Mouse (Mus musculus): Measurements from ENCODE around the gene Ang4.
"Not testable (repeated sequence)": the region's sequence is repeated elsewhere in the genome, so short reads cannot be mapped to it uniquely, and the experiment has no call there.

Gene Ang4

GRCm38 (mm10) chr14:51773490-51773889, at the start of gene Ang4:
Gene Ang4, minus strand, starts transcription at chr14:51773590.
- DNase-seq: no peak

GRCm38 (mm10) chr14:51799746-51800145, 26.4 kb upstream of the Ang4 start, which contains the start of gene AY358078:
Gene AY358078, plus strand, starts transcription at chr14:51800046.
- DNase-seq: no peak

GRCm38 (mm10) chr14:51794106-51794505, 20.7 kb upstream of the Ang4 start:
- DNase-seq: no peak

- no peak for DNase-seq
Observed at GRCm38 (mm10) chr14:51789196-51789595, 15.8 kb upstream of the Ang4 start.

- no peak for DNase-seq
Observed at GRCm38 (mm10) chr14:51787061-51787460, 13.7 kb upstream of the Ang4 start.

GRCm38 (mm10) chr14:51786335-51786734, 12.9 kb upstream of the Ang4 start:
- DNase-seq: no peak

GRCm38 (mm10) chr14:51778865-51779481, 5.6 kb upstream of the Ang4 start:
- DNase-seq: no peak

- no peak for DNase-seq
Observed at GRCm38 (mm10) chr14:51777791-51778190, 4.4 kb upstream of the Ang4 start.

GRCm38 (mm10) chr14:51771378-51771777, 2.0 kb downstream of the Ang4 start:
- DNase-seq: not testable (repeated sequence)

- DNase-seq: no peak
Observed at GRCm38 (mm10) chr14:51755944-51756343, 17.4 kb downstream of the Ang4 start.

- peak; percentile 2 for DNase-seq
Observed at GRCm38 (mm10) chr14:51740347-51741170, 32.8 kb downstream of the Ang4 start.

GRCm38 (mm10) chr14:51739150-51739993, 34.0 kb downstream of the Ang4 start:
- DNase-seq: peak; percentile 1

GRCm38 (mm10) chr14:51738411-51739149, 34.8 kb downstream of the Ang4 start:
- peak; percentile 24 for DNase-seq

GRCm38 (mm10) chr14:51737967-51738366, 35.4 kb downstream of the Ang4 start:
- DNase-seq: peak; percentile 1

GRCm38 (mm10) chr14:51717083-51717482, 56.3 kb downstream of the Ang4 start, which contains the start of gene Gm5800:
Gene Gm5800, minus strand, starts transcription at chr14:51717183.
- no peak for DNase-seq

Measured in right cerebral cortex, postnatal 4 days (tissue).